Mouse (Mus musculus) layer of hippocampus, postnatal 25 days (tissue): Measurements from ENCODE around the gene Cbx4. TPM values are rescaled to one million over a fixed set of nuclear protein-coding genes. Genes with fewer than 3 reads are reported as not detected.

Experiments
- total RNA-seq, 2 experiments: library from RNA; stranded (reverse); gene quantifications; 2 replicates each; pipeline ENCODE4 v1.2.3; 2021

Cbx4 gene
- total RNA-seq, 2 experiments from 2014 or later, result 62.1 to 67.7 TPM

Other genes with a start within 250 kb of the Cbx4 start
- gene Rbfox3, start 174.6 kb downstream of the Cbx4 start, total RNA-seq, result 100 to 1,000 TPM; 266 to 285 TPM
- gene Enpp7, start 98.0 kb downstream of the Cbx4 start, total RNA-seq, result not detected
- 1 to 10 TPM; 4.0 to 4.4 TPM for gene Cbx2, start 63.3 kb downstream of the Cbx4 start, total RNA-seq
- 10 to 100 TPM; 13.8 to 16.7 TPM for gene Cbx8, start 45.3 kb downstream of the Cbx4 start, total RNA-seq
- 10 to 100 TPM; 53.6 to 55.9 TPM for gene Tbc1d16, start 142.3 kb upstream of the Cbx4 start, total RNA-seq
- gene Ccdc40, start 142.4 kb upstream of the Cbx4 start, total RNA-seq, result 1 to 10 TPM; 1.5 to 5.5 TPM
- 100 to 1,000 TPM; 304 to 308 TPM for gene Gaa, start 181.7 kb upstream of the Cbx4 start, total RNA-seq
- gene Eif4a3, start 213.9 kb upstream of the Cbx4 start, total RNA-seq, result 10 to 100 TPM; 82.2 to 91.7 TPM
- under 1 TPM; 0.52 to 0.98 TPM for gene Card14, start 221.5 kb upstream of the Cbx4 start, total RNA-seq